Mouse (Mus musculus): ENCODE measurements around the gene Fbxo11. TPM values are rescaled to one million over a fixed set of nuclear protein-coding genes. Genes with fewer than 3 reads are reported as not detected.
"Not testable (repeated sequence)": the region's sequence is repeated elsewhere in the genome, so short reads cannot be mapped to it uniquely, and the experiment has no call there.

Gene Fbxo11
- total RNA-seq, 2 experiments from 2014 or later, result 10.1 to 14.4 TPM

DNA sequence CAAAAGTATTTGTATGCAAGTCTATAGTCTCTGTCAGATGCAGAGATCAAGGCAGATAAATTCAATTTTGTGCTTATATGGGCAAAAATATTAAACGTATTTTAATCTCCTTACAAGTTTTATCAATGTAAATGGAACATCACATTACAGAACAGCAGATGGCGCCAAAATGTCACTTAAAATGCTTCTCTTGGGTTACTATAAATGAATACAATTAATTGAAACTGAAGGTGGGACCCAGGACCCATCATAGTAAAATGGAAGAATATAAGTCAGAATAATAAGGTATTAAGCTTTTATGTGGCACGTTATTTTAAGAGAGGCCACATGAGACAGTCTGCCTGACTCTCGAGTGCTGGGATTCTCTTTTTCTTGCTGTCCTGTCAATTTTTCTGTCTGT is 39.9 kb downstream of the Fbxo11 start:
- no peak for ATAC-seq (replicated peaks; ENCODE audit: low FRiP score, poor library complexity, severe bottlenecking)

DNA sequence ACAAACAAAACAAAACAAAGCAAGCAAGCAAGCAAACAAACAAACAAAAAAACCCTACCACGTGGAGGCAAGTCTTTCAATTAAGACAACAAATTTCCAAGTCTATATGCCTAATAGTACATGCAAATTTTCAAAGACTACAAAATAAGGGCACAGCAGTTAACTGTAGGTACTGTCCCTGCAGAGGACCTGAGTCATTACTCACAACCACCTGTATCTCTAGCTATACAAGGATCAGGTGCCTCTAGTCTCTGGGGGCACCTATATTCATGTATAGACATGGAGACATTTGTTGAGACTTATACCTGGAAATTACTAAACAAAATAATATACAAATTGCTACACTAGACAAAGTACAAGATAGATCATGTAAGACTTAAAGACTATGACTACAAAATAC is 41.2 kb downstream of the Fbxo11 start:
- no peak for ATAC-seq (replicated peaks; ENCODE audit: low FRiP score, poor library complexity, severe bottlenecking)

DNA sequence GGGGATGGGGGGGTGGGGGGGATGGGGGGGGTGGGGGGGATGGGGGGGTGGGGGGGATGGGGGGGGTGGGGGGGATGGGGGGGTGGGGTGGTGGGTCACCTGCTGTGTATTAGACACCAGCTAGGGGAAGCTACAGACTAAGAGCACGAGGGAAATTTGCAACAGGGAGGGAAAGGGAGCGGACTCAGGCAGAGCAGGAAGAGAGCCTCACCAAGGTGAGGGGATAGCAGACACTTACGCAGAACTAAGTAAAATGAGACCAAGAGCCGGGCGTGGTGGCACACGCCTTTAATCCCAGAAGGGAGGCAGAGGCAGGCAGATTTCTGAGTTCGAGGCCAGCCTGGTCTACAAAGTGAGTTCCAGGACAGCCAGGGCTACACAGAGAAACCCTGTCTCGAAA is 49.1 kb downstream of the Fbxo11 start:
- ATAC-seq (replicated peaks; ENCODE audit: low FRiP score, poor library complexity, severe bottlenecking), result not testable (repeated sequence)

DNA sequence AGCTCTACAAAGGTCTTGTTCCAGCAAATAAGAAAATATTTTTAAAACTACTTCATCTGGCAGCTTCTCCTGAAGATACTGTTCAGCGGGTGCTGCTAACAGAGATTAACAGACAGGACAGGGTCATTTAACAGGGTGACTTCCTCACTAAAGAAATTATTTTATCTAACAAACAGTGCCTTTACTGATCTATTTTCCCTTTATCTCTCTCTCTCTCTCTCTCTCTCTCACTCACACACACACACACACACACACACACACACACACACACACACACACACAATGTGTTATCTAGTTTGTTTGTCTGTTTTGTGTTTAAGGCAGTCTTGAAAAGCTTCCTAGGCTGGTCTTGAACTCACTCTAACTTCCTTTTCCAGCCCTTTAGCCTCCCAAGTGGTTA is 50.6 kb downstream of the Fbxo11 start:
- no peak for ATAC-seq (replicated peaks; ENCODE audit: low FRiP score, poor library complexity, severe bottlenecking)

DNA sequence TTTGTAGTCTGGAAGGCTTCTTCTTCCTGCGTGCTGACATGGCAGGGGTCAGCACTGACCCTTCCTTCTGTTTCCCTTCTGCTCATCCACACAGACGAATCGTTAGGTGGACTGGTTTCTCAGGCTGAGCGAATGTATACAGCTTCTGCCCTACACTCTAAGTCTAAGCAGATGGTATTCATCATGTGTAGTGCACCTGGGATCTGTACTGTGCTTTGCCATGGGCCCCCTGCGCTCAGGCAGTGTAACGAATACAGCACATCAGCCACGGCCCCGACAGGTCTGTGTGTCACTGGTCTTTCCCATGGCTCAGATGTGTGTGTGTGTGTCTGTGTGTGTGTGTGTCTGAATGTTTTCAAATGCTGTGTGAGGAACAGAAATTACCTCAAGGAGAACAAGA is 58.1 kb downstream of the Fbxo11 start:
- ATAC-seq (replicated peaks; ENCODE audit: low FRiP score, poor library complexity, severe bottlenecking), result no peak

DNA sequence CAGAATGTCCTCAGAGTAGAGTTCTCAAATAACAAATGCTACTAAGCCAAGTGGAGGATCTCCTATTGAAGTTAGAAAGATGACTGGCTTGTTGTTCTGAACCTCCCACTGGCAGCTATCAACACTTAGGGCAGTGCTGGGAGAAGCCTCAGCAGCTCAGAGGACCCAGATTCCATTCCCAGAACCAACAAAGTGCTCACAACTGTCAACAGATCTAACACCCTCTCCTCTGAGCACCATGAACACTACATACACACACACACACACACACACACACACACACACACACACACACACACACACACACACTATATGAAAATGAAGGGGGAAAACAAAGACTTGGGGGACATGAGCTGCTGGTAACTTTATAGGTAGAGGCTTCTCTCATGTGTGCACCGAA is 60.2 kb downstream of the Fbxo11 start:
- no peak for ATAC-seq (replicated peaks; ENCODE audit: low FRiP score, poor library complexity, severe bottlenecking)

DNA sequence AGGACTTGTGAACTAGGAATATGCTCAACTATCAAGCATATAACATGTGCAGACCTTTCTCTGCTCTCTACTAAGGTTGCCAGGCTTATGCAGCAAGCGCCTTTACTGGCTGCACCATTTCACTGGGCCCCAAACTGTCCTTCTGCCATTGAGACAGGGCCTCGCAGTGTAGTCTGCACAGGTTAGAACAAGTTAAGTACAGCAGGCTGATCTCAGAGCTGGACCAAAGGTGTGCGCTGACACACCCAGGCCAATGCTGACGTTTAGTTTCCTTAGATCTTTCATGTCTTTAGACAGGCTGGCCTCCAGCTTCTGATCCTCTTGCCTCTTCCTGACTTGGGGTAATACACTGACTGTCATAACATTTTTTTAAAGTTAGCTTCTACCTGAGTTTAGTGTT is 67.3 kb downstream of the Fbxo11 start:
- no peak for ATAC-seq (replicated peaks; ENCODE audit: low FRiP score, poor library complexity, severe bottlenecking)

DNA sequence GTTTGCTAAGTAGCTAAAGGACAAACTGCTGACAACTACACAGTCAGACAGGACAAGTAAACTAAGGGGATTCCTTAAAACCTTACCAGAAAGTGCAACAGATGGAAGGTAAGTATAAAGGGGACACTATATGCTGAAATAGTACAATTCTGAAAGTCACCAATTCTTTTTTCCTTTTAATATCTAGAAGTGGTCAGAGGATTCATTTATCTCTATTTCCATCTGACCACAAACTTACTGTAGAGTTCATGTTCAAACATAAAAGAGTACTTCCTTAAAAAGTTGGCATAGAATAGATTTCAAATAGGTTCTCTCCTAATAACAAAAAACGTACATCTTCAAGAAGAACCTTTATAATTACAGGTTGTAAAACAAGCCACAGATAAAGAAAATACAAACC is 71.8 kb downstream of the Fbxo11 start:
- ATAC-seq (replicated peaks; ENCODE audit: low FRiP score, poor library complexity, severe bottlenecking), result no peak

DNA sequence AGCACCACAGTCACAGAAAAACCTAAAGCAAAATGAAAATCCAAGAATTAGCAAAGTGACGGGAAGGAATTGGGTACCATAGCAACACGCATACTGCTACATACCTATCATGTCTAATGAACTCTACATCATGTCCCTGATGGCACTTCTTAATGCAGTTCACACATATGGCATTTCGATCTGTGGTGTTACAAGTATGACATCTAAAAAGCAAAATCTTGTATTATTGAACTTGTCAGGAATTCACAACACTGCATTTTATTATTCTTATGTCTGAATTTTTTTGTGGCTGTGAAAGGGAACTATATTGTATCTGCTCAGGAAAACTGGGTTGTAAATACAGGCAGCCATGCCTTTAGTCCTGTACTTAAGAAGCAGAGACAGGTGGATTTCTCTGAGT is 72.9 kb downstream of the Fbxo11 start:
- no peak for ATAC-seq (replicated peaks; ENCODE audit: low FRiP score, poor library complexity, severe bottlenecking)

DNA sequence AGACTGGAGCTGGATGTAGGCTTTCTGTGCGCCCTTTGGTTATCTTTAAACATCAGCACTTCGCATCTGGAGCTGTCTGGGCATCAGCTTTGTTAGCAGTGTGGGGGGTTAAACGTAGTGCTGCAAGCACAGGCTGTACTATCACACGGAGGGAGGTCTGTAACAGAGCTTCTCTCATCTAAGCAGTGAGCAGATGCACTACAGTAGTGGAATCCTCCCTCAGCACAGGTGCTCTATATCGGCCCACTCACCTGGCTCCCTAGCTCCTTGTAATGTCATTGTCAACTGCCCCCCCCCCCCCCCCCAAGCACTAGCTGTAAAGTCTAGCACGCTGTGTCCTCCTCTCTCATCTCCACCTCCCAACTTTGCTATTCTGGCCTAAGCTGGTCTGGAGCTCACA is 77.6 kb downstream of the Fbxo11 start:
- no peak for ATAC-seq (replicated peaks; ENCODE audit: low FRiP score, poor library complexity, severe bottlenecking)

DNA sequence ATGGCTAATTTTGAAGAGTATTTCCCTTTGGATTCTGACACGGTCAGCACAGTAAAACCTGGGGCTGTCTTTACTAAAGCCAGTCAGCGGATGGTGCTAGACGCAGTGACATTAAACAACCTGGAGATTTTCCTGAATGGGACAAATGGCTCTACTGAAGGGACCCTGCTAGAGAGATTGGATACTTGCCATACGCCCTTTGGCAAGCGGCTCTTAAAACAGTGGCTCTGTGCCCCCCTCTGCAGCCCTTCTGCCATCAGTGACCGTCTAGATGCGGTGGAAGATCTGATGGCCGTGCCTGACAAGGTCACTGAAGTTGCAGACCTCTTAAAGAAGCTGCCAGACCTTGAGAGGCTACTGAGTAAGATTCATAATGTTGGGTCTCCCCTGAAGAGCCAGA is 79.2 kb downstream of the Fbxo11 start:
- no peak for ATAC-seq (replicated peaks; ENCODE audit: low FRiP score, poor library complexity, severe bottlenecking)

DNA sequence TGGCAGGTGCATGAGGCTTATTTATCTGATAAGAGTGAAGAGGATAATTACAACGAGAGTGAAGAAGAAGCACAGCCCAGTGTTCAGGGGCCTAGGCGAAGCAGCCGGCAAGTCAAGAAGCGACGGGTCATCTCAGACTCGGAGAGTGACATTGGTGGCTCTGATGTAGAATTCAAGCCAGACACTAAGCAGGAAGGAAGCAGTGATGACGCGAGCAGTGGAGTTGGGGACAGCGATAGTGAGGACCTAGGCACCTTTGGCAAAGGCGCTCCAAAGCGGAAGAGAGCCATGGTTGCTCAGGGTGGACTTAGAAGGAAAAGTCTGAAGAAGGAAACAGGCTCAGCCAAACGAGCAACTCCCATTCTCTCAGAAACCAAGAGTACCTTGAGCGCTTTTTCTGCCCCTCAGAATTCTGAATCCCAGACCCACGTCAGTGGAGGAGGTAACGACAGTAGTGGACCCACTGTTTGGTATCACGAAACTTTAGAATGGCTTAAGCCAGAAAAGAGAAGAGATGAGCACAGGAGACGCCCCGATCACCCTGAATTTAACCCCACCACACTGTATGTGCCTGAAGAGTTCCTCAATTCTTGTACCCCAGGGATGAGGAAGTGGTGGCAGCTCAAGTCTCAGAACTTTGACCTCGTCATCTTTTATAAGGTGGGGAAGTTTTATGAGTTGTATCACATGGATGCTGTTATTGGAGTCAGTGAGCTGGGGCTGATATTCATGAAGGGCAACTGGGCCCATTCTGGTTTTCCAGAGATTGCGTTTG is 80.5 kb downstream of the Fbxo11 start:
- no peak for ATAC-seq (replicated peaks; ENCODE audit: low FRiP score, poor library complexity, severe bottlenecking)

DNA sequence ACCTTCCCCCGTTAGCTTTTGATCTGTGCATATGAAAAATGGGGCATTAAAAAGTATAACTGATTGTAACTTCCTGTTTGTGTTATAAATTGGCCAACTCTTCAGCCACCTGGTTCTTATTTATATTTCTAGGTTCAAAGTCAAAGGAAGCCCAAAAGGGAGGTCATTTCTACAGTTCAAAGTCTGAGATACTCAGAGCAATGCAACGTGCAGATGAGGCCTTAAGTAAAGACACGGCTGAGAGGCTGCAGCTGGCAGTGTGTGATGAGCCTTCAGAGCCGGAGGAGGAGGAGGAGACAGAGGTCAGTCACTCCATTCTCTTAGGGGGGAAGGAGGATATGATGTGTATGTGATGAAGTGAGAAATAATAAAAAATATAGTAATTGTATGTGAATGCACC is 81.8 kb downstream of the Fbxo11 start:
- no peak for ATAC-seq (replicated peaks; ENCODE audit: low FRiP score, poor library complexity, severe bottlenecking)

DNA sequence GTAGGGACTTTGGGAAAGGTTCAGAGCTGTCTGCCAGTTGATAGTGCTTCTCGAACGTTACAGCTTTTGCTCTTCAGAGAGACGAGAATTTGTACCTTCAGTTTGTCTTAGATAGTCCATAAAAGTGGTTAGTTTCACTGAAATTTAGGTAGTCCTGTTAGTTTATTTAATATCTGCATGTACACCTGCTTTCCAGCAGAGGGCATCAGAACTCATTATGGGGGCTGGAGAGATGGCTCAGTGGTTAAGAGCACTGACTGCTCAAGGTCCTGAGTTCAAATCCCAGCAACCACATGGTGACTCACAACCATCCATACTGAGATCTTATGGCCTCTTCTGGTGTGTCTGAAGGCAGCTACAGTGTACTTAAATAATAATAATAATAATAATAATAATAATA is 83.0 kb downstream of the Fbxo11 start:
- ATAC-seq (replicated peaks; ENCODE audit: low FRiP score, poor library complexity, severe bottlenecking), result no peak

DNA sequence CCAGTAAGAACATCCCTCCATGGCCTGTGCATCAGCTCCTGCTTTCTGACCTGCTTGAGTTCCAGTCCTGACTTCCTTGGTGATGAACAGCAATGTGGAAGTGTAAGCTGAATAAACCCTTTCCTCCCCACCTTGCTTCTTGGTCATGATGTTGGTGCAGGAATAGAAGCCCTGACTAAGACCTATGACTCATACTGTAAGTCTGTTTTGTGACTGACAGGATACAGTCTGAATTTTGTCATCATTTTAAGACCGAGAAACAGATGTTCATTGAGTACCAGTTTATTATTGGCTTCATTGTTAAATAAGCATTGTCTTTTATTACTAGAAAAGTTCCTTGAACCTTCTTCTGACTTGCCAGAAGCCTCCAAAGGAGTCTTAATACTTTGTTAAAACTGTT is 85.4 kb downstream of the Fbxo11 start:
- ATAC-seq (replicated peaks; ENCODE audit: low FRiP score, poor library complexity, severe bottlenecking), result not testable (repeated sequence)

DNA sequence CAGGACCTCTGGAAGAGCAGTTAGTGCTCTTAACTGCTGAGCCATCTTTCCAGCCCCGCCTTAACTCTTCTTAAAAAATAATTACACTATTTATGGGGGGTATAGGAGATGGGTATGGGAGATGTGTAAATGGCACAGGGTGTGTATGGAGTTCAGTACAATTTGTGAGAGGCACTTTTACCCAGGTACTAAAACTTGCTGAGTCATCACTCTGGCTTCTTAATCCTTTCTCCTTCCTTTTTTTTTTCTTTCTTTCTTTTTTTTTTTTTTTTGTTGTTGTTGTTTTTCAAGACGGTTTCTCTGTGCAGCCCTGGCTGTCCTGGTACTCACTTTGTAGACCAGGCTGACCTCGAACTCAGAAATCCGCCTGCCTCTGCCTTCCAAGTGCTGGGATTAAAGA is 88.2 kb downstream of the Fbxo11 start:
- not testable (repeated sequence) for ATAC-seq (replicated peaks; ENCODE audit: low FRiP score, poor library complexity, severe bottlenecking)

DNA sequence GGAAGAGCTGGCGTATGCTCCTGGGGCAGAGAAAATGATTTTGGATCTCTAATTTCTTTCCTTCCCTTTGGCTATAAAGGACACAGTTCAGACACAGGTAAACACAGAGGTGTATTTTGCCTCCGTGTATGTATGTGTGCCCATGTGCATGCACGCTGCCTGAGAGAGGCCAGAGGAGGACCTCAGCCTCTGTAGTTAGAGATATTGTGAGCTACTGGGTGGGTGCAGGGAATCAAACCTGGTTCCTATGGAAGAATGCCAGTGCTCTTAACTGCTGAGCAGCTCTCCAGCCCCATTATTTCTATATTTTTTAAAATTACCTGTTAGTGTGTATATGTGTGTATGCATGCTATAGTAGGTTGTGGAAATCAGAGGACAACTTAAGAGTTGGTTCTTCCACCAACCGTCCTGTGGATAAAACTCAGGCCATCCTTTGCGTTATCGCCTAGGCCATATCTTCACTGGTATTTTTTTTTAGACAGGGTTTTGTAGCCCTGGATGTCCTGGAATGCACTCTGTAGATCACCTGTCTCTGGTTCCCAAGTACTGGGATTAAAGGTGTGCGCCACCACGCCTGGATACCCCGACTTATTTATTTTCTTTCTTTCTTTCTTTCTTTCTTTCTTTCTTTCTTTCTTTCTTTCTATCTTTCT is 88.8 kb downstream of the Fbxo11 start:
- ATAC-seq (replicated peaks; ENCODE audit: low FRiP score, poor library complexity, severe bottlenecking), result peak; percentile 48; the same call in 1 of the 2 replicates

DNA sequence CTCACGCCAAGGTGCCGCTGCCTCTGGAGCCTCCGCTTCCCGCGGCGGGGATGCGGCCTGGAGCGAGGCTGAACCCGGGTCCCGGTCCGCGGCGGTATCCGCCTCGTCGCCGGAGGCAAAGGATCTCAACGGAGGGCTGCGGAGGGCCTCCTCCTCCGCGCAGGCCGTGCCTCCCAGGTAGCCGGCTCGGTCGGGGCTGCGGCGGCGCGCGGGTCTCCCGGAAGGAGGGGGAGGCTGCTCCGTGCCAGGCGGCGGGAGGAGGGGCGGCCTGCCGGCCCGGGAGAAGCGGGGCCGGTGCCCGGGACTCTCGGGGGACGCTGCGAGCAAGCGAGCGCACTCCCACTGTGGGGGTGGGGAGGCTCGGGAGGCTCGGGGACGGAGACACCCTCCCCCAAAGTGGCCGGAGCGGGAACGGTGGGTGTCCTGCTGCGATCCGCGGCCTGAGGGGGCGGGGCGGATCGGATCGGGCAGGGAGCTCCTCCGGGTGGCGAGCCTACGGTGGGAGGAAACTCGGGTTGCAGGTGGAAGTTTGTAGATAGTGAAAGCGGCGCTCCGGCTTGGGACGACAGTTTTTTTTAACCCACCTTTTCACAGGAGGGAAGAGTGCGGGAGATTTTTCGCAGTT is 89.8 kb downstream of the Fbxo11 start:
- ATAC-seq (replicated peaks; ENCODE audit: low FRiP score, poor library complexity, severe bottlenecking), result peak; percentile 84

DNA sequence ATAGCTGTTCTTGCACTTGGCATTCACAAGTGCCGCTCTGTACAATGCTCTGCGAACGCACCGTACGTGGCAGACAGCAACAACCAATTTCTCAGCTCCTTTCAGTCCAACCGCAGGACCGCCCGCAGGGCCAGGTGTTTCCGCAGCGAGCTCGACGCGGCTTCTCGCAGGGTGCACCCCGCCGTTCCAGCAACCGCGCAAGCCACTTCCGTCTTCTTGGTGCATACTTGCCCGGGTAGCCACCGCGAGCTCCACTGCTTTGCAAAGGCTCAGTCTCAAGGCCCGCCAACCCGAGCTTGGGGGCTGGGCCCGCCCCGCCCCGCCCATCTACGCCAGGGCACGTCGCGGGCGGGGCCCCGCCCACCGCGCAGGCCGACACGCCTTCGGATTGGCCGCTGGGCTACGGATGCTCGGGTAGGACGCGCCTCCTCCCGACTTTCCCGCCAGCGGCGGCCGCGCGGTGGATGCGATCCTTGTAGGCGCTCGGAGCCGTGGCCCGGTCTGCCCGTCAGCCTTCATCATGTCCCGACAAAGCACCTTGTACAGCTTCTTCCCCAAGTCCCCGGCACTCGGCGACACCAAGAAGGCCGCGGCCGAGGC is 90.4 kb downstream of the Fbxo11 start, which contains the start of gene Msh6:
Gene Msh6 (plus strand): TSS at position 434 of the 600 bp plus-strand sequence.
- peak; percentile 87 for ATAC-seq (replicated peaks; ENCODE audit: low FRiP score, poor library complexity, severe bottlenecking)

DNA sequence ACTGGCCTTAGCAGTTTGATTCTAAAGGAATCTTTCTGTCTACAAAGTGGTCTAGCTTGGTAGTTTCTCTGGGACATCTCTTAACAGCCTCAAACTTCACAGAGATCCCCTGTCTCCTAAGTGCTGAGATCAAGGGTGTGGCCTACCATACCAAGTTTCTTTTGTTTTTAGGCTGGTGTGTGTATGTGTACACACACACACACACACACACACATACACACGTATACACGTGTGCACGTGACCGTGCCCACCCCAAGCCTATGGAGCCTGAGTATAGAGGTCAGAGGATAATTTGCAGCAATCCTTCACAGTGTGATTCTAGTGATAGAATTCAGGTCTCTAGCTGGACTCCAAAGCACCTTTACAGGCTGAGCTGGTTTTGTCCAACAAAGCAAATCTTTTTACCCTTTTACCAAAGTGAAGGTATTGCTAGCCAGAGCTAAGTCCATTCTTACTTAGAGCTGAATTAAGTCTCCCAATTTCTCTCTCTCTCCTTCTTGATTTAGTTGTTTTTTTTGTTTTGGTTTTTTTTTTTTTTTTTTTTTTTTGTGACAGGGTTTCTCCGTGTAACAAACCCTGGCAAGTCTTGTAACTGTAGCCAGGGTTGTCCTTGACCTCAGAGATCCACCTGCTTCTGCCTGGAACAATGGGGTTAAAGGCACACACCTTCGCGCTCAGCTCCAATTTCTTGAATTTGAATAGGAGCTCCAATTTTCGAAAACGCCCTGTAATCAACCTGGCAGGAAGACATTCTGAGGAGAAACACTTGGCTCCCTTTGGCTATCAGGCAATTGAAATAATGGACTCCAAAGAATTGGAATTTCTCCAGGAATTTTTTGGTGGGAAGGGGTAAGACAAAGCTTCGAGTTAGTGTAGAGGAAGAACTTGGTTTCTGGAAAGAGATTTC is 91.6 kb downstream of the Fbxo11 start:
- ATAC-seq (replicated peaks; ENCODE audit: low FRiP score, poor library complexity, severe bottlenecking), result no peak
